Mouse (Mus musculus) B cell, adult 2 months (primary cell): ENCODE results near the gene Stxbp4.

Experiments
- DNase-seq, 2 experiments: peaks; one replicate each; pipeline ENCODE4 v3.0.0; 2022

Gene Stxbp4

GRCm38 (mm10) chr11:90553963-90554362, 83.9 kb downstream of the Stxbp4 start:
- no peak for DNase-seq

- DNase-seq, result no peak
These were observed 85.3 kb downstream of the Stxbp4 start for GRCm38 (mm10) chr11:90552303-90553201.

- DNase-seq, result no peak
These were observed 89.3 kb downstream of the Stxbp4 start for GRCm38 (mm10) chr11:90548560-90548959.

GRCm38 (mm10) chr11:90538636-90539263, 99.1 kb downstream of the Stxbp4 start:
- DNase-seq, result no peak

GRCm38 (mm10) chr11:90525311-90525710, 112.6 kb downstream of the Stxbp4 start:
- DNase-seq, result no peak

- no peak for DNase-seq
These were observed 116.8 kb downstream of the Stxbp4 start for GRCm38 (mm10) chr11:90521040-90521439.

GRCm38 (mm10) chr11:90517750-90518149, 120.1 kb downstream of the Stxbp4 start:
- DNase-seq, result no peak

GRCm38 (mm10) chr11:90512538-90513219, 125.2 kb downstream of the Stxbp4 start:
- no peak for DNase-seq

- no peak for DNase-seq
These were observed 136.0 kb downstream of the Stxbp4 start for GRCm38 (mm10) chr11:90501846-90502245.

GRCm38 (mm10) chr11:90499918-90500317, 138.0 kb downstream of the Stxbp4 start:
- DNase-seq, result no peak

- no peak for DNase-seq
These were observed 139.4 kb downstream of the Stxbp4 start for GRCm38 (mm10) chr11:90498461-90498860.

- DNase-seq, result no peak
These were observed 142.9 kb downstream of the Stxbp4 start for GRCm38 (mm10) chr11:90494981-90495380.

GRCm38 (mm10) chr11:90492511-90492910, 145.4 kb downstream of the Stxbp4 start:
- DNase-seq, result no peak

- no peak for DNase-seq
These were observed 148.7 kb downstream of the Stxbp4 start for GRCm38 (mm10) chr11:90489166-90489565.

- DNase-seq, result no peak
These were observed 150.2 kb downstream of the Stxbp4 start for GRCm38 (mm10) chr11:90487686-90488085.

GRCm38 (mm10) chr11:90484750-90485637, 152.9 kb downstream of the Stxbp4 start:
- DNase-seq, result no peak

- no peak for DNase-seq
These were observed 154.1 kb downstream of the Stxbp4 start for GRCm38 (mm10) chr11:90483766-90484165.

GRCm38 (mm10) chr11:90481828-90482227, 156.1 kb downstream of the Stxbp4 start:
- no peak for DNase-seq

GRCm38 (mm10) chr11:90470271-90470670, 167.6 kb downstream of the Stxbp4 start:
- no peak for DNase-seq

GRCm38 (mm10) chr11:90464046-90464595, 173.8 kb downstream of the Stxbp4 start:
- no peak for DNase-seq

- DNase-seq, result no peak
These were observed 177.4 kb downstream of the Stxbp4 start for GRCm38 (mm10) chr11:90460458-90460857.

GRCm38 (mm10) chr11:90452134-90452533, 185.8 kb downstream of the Stxbp4 start:
- DNase-seq, result no peak
